Mouse (Mus musculus) myocyte (in vitro differentiated cells): Measurements from ENCODE around the gene Sirt6.

Source experiments
- CEBPB ChIP-seq: IDR thresholded peaks from 2 replicates; pipeline ENCODE4 v1.6.1; 2011; ENCODE audit warnings: mild to moderate bottlenecking, moderate library complexity; ENCODE audit not compliant: poor library complexity, insufficient read depth, severe bottlenecking
- E2F4 ChIP-seq: IDR thresholded peaks from one replicate; pipeline ENCODE4 v1.6.1; 2011; ENCODE audit warnings: mild to moderate bottlenecking, control low read depth, moderate library complexity; ENCODE audit not compliant: insufficient read depth
- MYOD1 ChIP-seq, 3 experiments: IDR thresholded peaks; one replicate each; pipeline ENCODE4 v1.6.1; 2011; ENCODE audit warnings: control low read depth in 2 of 3, low read depth in 2 of 3, mild to moderate bottlenecking in 2 of 3, moderate library complexity in 1 of 3; ENCODE audit not compliant: insufficient read length in 2 of 3, control insufficient read depth in 1 of 3
- MYOG ChIP-seq, 3 experiments: IDR thresholded peaks; one replicate each; pipeline ENCODE4 v1.6.1; 2011; ENCODE audit warnings: control low read depth in 2 of 3, low read depth in 2 of 3, mild to moderate bottlenecking in 2 of 3; ENCODE audit not compliant: insufficient read length in 2 of 3, control insufficient read depth in 1 of 3, insufficient read depth in 1 of 3
- POLR2A ChIP-seq: IDR thresholded peaks from one replicate; pipeline ENCODE4 v1.6.1; 2011; ENCODE audit warnings: low read depth, mild to moderate bottlenecking, control low read depth, moderate library complexity; ENCODE audit not compliant: insufficient read length
- SRF ChIP-seq: IDR thresholded peaks from one replicate; pipeline ENCODE4 v1.6.1; 2011; ENCODE audit warnings: low read depth; ENCODE audit not compliant: control insufficient read depth, insufficient read length
- TCF12 ChIP-seq: IDR thresholded peaks from one replicate; pipeline ENCODE4 v1.6.1; 2011; ENCODE audit warnings: mild to moderate bottlenecking, control low read depth; ENCODE audit not compliant: poor library complexity, insufficient read depth, severe bottlenecking
- USF1 ChIP-seq: IDR thresholded peaks from one replicate; pipeline ENCODE4 v1.6.1; 2011; ENCODE audit warnings: low read depth, mild to moderate bottlenecking, control low read depth, moderate library complexity

DNA sequence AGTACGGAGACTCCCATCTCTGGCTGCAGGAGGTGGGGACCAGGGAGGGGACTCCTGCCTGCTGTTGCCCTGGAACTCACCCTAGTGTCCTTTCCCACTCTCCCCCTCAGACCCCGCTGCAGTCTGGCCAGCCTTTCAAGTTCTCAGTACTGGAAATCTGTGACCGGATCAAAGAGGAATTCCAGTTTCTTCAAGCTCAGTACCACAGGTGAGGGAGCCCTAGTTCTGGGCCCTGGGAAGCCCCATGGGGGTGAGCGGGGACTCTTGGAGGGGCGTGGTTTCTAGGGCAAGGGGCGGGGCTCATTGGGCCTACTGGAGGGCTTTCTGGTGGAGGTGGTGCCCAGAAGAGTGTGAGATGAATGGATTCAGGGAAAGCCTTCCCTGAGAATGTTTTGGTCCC, 51.9 kb downstream of the Sirt6 start:
- TF ChIP-seq POLR2A (no peak), USF1 (no peak), E2F4 (no peak), MYOD1 (IDR thresholded peaks at IDR 0.05; ENCODE audit: control insufficient read depth in 1 of 3, insufficient read length in 2 of 3, low read depth in 2 of 3) (no peak), SRF (no peak), TCF12 (no peak), MYOG (IDR thresholded peaks at IDR 0.05; ENCODE audit: control insufficient read depth in 1 of 3, insufficient read depth in 1 of 3, insufficient read length in 2 of 3, low read depth in 2 of 3) (no peak), CEBPB (no peak)
